Mouse (Mus musculus): ENCODE results near the gene Patl2. TPM values are rescaled to one million over a fixed set of nuclear protein-coding genes. Genes with fewer than 3 reads are reported as not detected.

Patl2 gene
- total RNA-seq, 2 experiments from 2014 or later: not detected

DNA sequence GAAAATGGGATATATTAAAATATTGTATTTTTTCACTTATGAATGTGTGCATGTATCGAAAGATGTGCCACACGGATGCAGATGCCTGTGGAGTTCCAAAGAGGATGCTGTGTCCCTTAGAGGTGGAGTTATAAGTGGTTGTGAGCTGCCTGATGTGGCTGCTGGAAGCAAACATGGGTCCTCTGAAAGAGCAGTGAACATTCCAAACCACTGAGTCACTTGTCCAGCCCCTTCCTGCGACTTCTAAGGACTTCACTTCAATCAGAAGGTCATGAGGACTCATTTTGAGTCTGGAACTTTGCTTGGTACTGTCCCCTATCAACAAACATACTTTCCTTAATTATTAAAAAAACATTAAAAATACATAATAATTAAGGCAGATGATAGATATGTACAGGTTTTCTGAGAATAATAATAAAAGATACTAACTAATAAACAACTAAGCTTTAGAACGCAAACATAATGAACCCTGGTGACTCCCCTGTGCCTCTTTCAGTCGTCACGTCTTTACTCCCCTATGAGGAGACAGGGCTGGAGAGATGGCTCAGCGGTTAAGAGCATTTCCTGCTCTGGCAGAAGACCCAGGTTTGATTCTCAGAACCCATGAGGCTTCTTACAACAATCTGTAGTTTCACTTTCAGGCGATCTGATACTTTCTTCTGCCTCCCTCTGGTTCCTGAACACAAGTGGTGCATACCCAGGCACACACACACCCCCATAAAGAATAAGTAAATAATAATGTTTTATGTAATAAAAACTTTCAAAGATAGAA, 5.8 kb downstream of the Patl2 start:
- no peak for DNase-seq (ENCODE audit: extremely low spot score in 1 of 2, low spot score in 1 of 2)

- DNase-seq (ENCODE audit: extremely low spot score in 1 of 2, low spot score in 1 of 2): no peak
Measured at GRCm38 (mm10) chr2:122172188-122172587, 13.8 kb downstream of the Patl2 start.

GRCm38 (mm10) chr2:122171292-122171691, 14.7 kb downstream of the Patl2 start:
- DNase-seq (ENCODE audit: extremely low spot score in 1 of 2, low spot score in 1 of 2): no peak

DNA sequence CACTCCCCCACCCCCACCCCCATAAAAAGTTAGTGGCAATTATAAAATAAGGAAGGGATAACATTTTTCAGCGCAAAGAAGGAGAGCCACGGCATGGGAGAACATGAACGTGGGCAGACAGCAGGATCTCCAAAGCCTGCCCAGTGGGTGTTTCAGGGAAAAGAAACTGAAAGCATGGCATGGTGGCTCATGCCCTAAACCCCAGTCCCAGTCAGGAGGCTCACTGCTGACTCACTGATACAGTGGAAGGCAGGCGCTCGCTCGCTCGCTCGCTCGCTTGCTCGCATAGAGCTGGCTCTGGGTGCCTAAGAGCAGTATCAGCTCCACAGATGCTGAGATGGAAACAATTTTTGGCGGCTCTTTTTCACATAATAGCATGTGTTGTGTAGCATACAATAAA, 21.7 kb downstream of the Patl2 start:
- DNase-seq (ENCODE audit: extremely low spot score in 1 of 2, low spot score in 1 of 2): no peak

DNA sequence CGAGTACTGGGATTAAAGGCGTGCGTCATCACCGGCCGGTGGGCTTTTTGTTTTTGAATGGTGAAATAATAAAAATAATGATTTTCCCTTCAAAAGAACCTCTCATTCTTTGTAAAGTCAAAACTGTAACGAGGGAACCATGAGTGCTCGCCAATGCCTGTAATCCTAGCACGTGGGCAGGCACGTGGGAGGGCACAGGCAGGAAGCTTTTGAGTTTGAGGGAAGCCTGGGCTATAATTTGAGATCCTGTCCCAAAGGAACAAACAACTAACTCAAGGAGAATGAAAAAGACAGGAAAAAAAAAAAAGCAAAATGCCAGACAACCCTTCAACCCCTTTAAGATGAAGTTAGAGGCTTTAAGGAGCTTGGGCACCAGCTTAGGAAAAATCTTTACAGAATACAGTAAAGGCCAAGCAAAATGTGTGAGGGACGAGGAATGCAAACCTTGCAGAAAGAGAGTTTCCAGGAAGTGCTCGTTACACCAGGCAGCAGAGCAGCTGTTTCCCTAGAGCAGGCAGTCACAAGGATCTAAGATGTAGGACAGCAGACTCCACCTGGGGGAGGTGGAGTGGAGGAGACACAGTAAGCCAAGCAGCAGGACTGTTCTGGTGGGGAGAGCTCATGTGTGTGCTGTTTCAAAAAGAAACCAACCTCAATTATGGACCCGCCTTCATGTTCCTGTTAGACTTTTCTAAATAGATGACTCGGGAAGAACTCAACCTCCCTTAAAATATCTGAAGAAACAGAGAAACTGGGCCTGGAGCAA, 22.4 kb downstream of the Patl2 start:
- no peak for DNase-seq (ENCODE audit: extremely low spot score in 1 of 2, low spot score in 1 of 2)

DNA sequence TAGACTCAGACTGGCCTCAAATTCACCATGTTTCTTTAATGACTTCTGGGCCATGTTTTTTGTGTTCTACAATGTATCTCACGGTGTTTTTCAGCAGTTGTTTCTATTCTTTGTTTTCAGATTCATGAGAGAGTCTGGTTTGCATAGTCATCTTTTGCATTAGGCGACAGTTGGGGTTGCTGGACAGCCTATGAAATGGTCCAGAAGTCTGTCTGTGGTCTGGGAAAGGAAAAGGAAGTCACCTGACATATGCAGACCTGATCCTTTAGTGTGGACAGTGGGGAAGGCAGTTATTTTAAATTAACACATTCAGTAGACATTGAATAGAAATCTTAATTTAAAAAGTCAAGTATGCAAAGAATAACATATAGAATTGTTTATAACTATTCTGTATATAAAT, 23.5 kb downstream of the Patl2 start:
- DNase-seq (ENCODE audit: extremely low spot score in 1 of 2, low spot score in 1 of 2): no peak

DNA sequence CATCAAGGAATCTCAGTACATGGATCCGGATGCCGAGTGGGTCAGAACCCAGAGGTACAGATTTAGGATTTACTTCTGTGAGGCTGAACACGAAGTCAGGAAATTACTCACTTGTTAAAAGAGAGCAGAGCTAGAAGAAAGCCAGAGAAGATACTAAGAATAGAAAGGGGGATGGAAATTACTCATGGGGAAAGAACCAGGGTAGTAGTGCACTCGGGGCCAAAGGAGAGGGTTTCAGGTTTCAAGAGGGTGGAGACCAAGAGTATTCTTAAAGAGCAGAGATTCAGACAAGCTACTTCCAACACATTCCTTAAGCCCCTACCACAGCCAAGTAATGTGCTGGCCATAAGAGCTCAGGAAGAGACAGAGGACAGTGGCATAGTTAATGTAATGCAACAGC, 24.4 kb downstream of the Patl2 start:
- DNase-seq (ENCODE audit: extremely low spot score in 1 of 2, low spot score in 1 of 2): no peak

GRCm38 (mm10) chr2:122160680-122161079, 25.3 kb downstream of the Patl2 start, which contains the start of gene Trim69:
Gene Trim69, plus strand, starts transcription at chr2:122160700.
- DNase-seq (ENCODE audit: extremely low spot score in 1 of 2, low spot score in 1 of 2): peak; percentile 44 to 86

GRCm38 (mm10) chr2:122159667-122160066, 26.3 kb downstream of the Patl2 start:
- no peak for DNase-seq (ENCODE audit: extremely low spot score in 1 of 2, low spot score in 1 of 2)

- DNase-seq (ENCODE audit: extremely low spot score in 1 of 2, low spot score in 1 of 2): no peak
Measured at GRCm38 (mm10) chr2:122158362-122158802, 27.6 kb downstream of the Patl2 start.

GRCm38 (mm10) chr2:122157561-122157960, 28.4 kb downstream of the Patl2 start:
- no peak for DNase-seq (ENCODE audit: extremely low spot score in 1 of 2, low spot score in 1 of 2)

GRCm38 (mm10) chr2:122156051-122156700, 29.8 kb downstream of the Patl2 start:
- DNase-seq (ENCODE audit: extremely low spot score in 1 of 2, low spot score in 1 of 2): no peak

DNA sequence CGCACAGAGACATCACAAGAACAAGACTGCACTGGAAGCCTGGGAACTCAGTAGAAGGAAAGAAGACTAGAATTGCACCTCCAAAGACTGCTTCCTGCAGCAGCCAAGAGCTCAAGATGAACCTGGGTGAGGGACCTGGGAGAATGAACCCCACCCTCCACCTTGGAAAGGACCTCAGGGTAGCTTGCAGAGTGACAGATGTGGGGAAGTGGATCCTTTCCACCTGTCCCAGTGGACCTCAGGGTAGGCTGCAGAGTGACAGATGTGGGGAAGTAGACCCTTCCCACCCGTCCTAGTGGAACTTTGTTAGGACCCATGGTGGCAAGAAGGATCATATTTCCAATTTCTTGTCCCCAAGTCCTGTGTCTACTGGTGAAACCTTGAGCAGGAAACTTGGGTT, 30.7 kb downstream of the Patl2 start:
- DNase-seq (ENCODE audit: extremely low spot score in 1 of 2, low spot score in 1 of 2): no peak

- no peak for DNase-seq (ENCODE audit: extremely low spot score in 1 of 2, low spot score in 1 of 2)
Measured at GRCm38 (mm10) chr2:122154479-122154878, 31.5 kb downstream of the Patl2 start.

DNA sequence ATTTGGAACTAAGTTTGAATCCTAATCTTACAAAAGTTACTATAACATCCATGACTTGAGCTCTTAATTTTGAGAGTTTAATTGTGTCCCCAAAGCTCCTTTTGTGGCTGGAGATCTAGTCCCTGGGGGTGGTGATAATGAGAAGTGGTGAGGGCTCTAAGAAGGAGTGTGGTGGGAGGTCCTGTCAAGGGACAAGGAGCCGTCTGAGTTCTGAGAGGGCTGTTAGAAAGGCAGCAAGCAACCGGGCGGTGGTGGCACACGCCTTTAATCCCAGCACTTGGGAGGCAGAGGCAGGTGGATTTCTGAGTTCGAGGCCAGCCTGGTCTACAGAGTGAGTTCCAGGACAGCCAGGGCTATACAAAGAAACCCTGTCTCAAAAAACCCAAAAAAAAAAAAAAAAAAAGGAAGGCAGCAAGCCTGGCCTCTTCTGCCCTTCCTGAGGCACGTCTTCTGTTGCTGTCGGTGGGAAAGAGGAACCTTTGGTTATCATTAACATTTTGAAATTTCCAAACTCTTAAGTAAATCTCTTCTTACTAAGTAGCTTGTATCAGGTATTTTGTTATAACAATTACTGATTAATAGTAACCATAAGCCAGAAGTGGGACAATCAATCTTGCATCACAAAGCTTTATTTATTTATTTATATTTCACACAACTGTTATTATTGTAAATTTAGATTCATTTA, 32.2 kb downstream of the Patl2 start:
- DNase-seq (ENCODE audit: extremely low spot score in 1 of 2, low spot score in 1 of 2): no peak

- no peak for DNase-seq (ENCODE audit: extremely low spot score in 1 of 2, low spot score in 1 of 2)
Measured at GRCm38 (mm10) chr2:122152850-122153249, 33.1 kb downstream of the Patl2 start.

DNA sequence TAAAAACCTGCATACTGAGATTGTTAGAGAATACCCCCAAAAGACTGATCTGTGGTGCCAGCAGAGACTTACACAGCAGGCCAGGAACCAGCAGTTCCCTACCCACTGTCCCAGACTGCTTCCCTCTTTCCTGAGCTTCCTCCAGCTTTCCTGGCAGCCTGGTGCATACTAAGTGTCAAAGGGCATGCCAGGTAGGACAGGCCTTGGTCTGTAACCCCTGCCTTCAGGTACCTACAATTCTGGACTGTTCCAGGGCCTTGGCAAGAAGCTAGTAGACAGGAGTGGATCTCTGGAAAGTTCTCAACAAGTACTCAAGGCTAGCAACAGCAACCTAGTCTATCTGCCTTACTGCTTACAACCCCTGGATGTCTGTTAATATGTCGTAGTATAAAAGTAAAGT, 34.8 kb downstream of the Patl2 start:
- DNase-seq (ENCODE audit: extremely low spot score in 1 of 2, low spot score in 1 of 2): no peak

DNA sequence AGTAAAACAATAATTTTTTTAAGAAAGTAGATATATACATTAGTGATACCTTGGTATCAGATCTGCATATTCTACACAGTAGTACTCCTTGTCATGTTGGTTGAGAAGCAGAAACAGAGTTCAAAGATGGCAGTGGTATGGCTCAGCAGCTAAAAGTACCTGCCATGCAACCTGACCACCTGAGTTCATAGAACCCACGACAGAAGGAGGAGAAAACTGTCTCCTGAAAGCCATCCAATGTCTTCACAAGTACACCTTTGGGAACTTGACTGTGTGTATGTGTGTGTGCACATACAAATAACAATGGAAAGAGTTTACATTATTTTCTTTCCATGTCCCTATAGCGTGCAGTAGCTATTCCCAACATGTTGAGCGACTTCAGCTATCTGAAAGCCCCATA, 36.3 kb downstream of the Patl2 start:
- no peak for DNase-seq (ENCODE audit: extremely low spot score in 1 of 2, low spot score in 1 of 2)

GRCm38 (mm10) chr2:122149316-122149715, 36.7 kb downstream of the Patl2 start:
- no peak for DNase-seq (ENCODE audit: extremely low spot score in 1 of 2, low spot score in 1 of 2)

- no peak for DNase-seq (ENCODE audit: extremely low spot score in 1 of 2, low spot score in 1 of 2)
Measured at GRCm38 (mm10) chr2:122148242-122148917, 37.6 kb downstream of the Patl2 start.

Data from layer of hippocampus, postnatal 25 days (tissue).